In genomic region chrX:11493526-11494245, GRCm38 (mm10) we compare ENCODE assay signal across 8 mouse cellular contexts.
DNase-seq lines count a peak whose midpoint lies in the region; ATAC-seq lines count a peak whose summit lies in the region.

No protein-coding gene starts in this region.

- H3K4me1 ChIP-seq in kidney, embryonic 14.5 days (ENCODE audit: control insufficient read depth, insufficient read depth, low read length): no peaks in the 10 kb centered on the region
- peaks cover 18% of the 10 kb centered on the region for H3K4me1 ChIP-seq in embryonic facial prominence, embryonic 12.5 days
- no peaks in the 10 kb centered on the region for H3K4me1 ChIP-seq in hindbrain, embryonic 11.5 days (replicated peaks; ENCODE audit: control insufficient read depth, insufficient read depth, low read length)
- H3K4me1 ChIP-seq in midbrain, embryonic 13.5 days (replicated peaks): peaks cover 48% of the 10 kb centered on the region

- 0 out of 2 replicates have a peak, but pooled peaks cover 3% of the 10 kb centered on the region for H3K27me3 ChIP-seq in kidney, embryonic 14.5 days (ENCODE audit: control insufficient read depth, insufficient read depth, low read length)
- H3K27me3 ChIP-seq in embryonic facial prominence, embryonic 12.5 days: 0 out of 2 replicates have a peak, but pooled peaks cover 6% of the 10 kb centered on the region
- H3K27me3 ChIP-seq in hindbrain, embryonic 11.5 days (ENCODE audit: control insufficient read depth, insufficient read depth, low read length): no peaks in the 10 kb centered on the region; the same call in 1 of the 2 replicates
- H3K27me3 ChIP-seq in midbrain, embryonic 13.5 days: peaks cover 7% of the 10 kb centered on the region; the same call in 1 of the 2 replicates

- no peaks in the 10 kb centered on the region for H3K9me3 ChIP-seq in kidney, embryonic 14.5 days (ENCODE audit: control insufficient read depth, low read length)
- no peaks in the 10 kb centered on the region for H3K9me3 ChIP-seq in embryonic facial prominence, embryonic 12.5 days
- H3K9me3 ChIP-seq in hindbrain, embryonic 11.5 days (ENCODE audit: control insufficient read depth, low read length): no peaks in the 10 kb centered on the region
- H3K9me3 ChIP-seq in midbrain, embryonic 13.5 days: no peaks in the 10 kb centered on the region

- H3K4me3 ChIP-seq in kidney, embryonic 14.5 days (ENCODE audit: low read length): no peak overlapping the region; the same call in 1 of the 2 replicates
- no peak overlapping the region for H3K4me3 ChIP-seq in embryonic facial prominence, embryonic 12.5 days
- no peak overlapping the region for H3K4me3 ChIP-seq in hindbrain, embryonic 11.5 days (ENCODE audit: low read depth, low read length)
- no peak overlapping the region for H3K4me3 ChIP-seq in midbrain, embryonic 13.5 days (replicated peaks)

- WGBS in kidney, embryonic 14.5 days: 47% methylated on average over 19 of the region's 19 CpGs
- WGBS in embryonic facial prominence, embryonic 12.5 days: 33% methylated on average over 19 of the region's 19 CpGs
- WGBS in hindbrain, embryonic 11.5 days: 28% methylated on average over 19 of the region's 19 CpGs
- 29% methylated on average over 19 of the region's 19 CpGs for WGBS in midbrain, embryonic 13.5 days

- H3K9ac ChIP-seq in kidney, embryonic 14.5 days (ENCODE audit: low read depth, low read length): no peak overlapping the region
- H3K9ac ChIP-seq in embryonic facial prominence, embryonic 12.5 days: no peak overlapping the region
- H3K9ac ChIP-seq in hindbrain, embryonic 11.5 days (ENCODE audit: low read depth, low read length): 0 out of 2 replicates have a peak overlapping the region, but pooled peaks have one; percentile 23
- no peak overlapping the region for H3K9ac ChIP-seq in midbrain, embryonic 13.5 days (replicated peaks)

- H3K27ac ChIP-seq in kidney, embryonic 14.5 days (ENCODE audit: low read depth, low read length): peak overlapping the region; percentile 24; the same call in 1 of the 2 replicates
- H3K27ac ChIP-seq in embryonic facial prominence, embryonic 12.5 days: peak overlapping the region; percentile 78
- peak overlapping the region; percentile 71 for H3K27ac ChIP-seq in hindbrain, embryonic 11.5 days (ENCODE audit: low read depth, low read length)
- peak overlapping the region; percentile 92 for H3K27ac ChIP-seq in midbrain, embryonic 13.5 days

- no peak for DNase-seq in kidney, postnatal 14 days
- peak; percentile 63 for DNase-seq in hindbrain, embryonic 11.5 days (ENCODE audit: low spot score)
- DNase-seq in frontal cortex, postnatal 36 days (ENCODE audit: low spot score in 2 of 2): no peak
- DNase-seq in urinary bladder, adult 2 months (ENCODE audit: low spot score): no peak

- peak overlapping the region; percentile 36 for H3K4me2 ChIP-seq in kidney, embryonic 14.5 days (replicated peaks; ENCODE audit: low read depth, low read length)
- peak overlapping the region; percentile 51 for H3K4me2 ChIP-seq in embryonic facial prominence, embryonic 12.5 days (replicated peaks)
- peak overlapping the region; percentile 14; the same call in 1 of the 2 replicates for H3K4me2 ChIP-seq in hindbrain, embryonic 11.5 days (replicated peaks; ENCODE audit: low read depth, low read length)
- peak overlapping the region; percentile 36 for H3K4me2 ChIP-seq in midbrain, embryonic 13.5 days (replicated peaks)

- no peaks in the 10 kb centered on the region for H3K36me3 ChIP-seq in kidney, embryonic 14.5 days (ENCODE audit: control insufficient read depth, insufficient read depth, low read length)
- no peaks in the 10 kb centered on the region for H3K36me3 ChIP-seq in embryonic facial prominence, embryonic 12.5 days
- H3K36me3 ChIP-seq in hindbrain, embryonic 11.5 days (ENCODE audit: control insufficient read depth, insufficient read depth, low read length): no peaks in the 10 kb centered on the region
- H3K36me3 ChIP-seq in midbrain, embryonic 13.5 days: no peaks in the 10 kb centered on the region

- ATAC-seq in kidney, embryonic 14.5 days (ENCODE audit: low FRiP score, low TSS enrichment): no peak
- no peak for ATAC-seq in embryonic facial prominence, embryonic 12.5 days (ENCODE audit: insufficient number of reproducible peaks, insufficient read depth, low FRiP score, low TSS enrichment)
- ATAC-seq in hindbrain, embryonic 11.5 days (ENCODE audit: low FRiP score): peak; percentile 85
- peak; percentile 88 for ATAC-seq in midbrain, embryonic 13.5 days
- no peak for ATAC-seq in megakaryocyte-erythroid progenitor cell, adult 5-6 weeks (replicated peaks; ENCODE audit: low FRiP score, low TSS enrichment, poor library complexity, severe bottlenecking)

Comparison
In these comparisons a context has a peak if more than half of its experiments do, and no peak if none do; other contexts are left out.
1. ATAC-seq: peak in hindbrain, embryonic 11.5 days (single experiment) and midbrain, embryonic 13.5 days (single experiment); none in kidney, embryonic 14.5 days (single experiment), embryonic facial prominence, embryonic 12.5 days (single experiment) and megakaryocyte-erythroid progenitor cell, adult 5-6 weeks (single experiment).
2. H3K27ac ChIP-seq: peak in every context shown above with its lines; median percentile 92 in midbrain, embryonic 13.5 days; 78 in embryonic facial prominence, embryonic 12.5 days; 71 in hindbrain, embryonic 11.5 days; 24 in kidney, embryonic 14.5 days.
3. Peak in every context shown above with its lines, with median percentiles within 50 percentile points of each other: H3K4me2 ChIP-seq.